Mouse (Mus musculus): ENCODE measurements around the gene Ewsr1.

Gene Ewsr1

GRCm38 (mm10) chr11:5057541-5057855 lies 41.6 kb downstream of the Ewsr1 start:
- no peak for DNase-seq

GRCm38 (mm10) chr11:5057064-5057463 lies 42.0 kb downstream of the Ewsr1 start:
- DNase-seq: no peak

- no peak for DNase-seq
Observed at GRCm38 (mm10) chr11:5055945-5056938, 42.8 kb downstream of the Ewsr1 start.

- no peak for DNase-seq
Observed at GRCm38 (mm10) chr11:5054874-5055273, 44.2 kb downstream of the Ewsr1 start.

GRCm38 (mm10) chr11:5054151-5054550 lies 44.9 kb downstream of the Ewsr1 start:
- no peak for DNase-seq

- no peak for DNase-seq
Observed at GRCm38 (mm10) chr11:5052200-5052854, 46.7 kb downstream of the Ewsr1 start.

- no peak for DNase-seq
Observed at GRCm38 (mm10) chr11:5051629-5052028, 47.4 kb downstream of the Ewsr1 start.

GRCm38 (mm10) chr11:5046321-5046926 lies 52.6 kb downstream of the Ewsr1 start:
- no peak for DNase-seq

GRCm38 (mm10) chr11:5042645-5043381 lies 56.3 kb downstream of the Ewsr1 start:
- peak; percentile 50 to 60 for DNase-seq

GRCm38 (mm10) chr11:5041144-5041780 lies 57.8 kb downstream of the Ewsr1 start:
- peak in 1 of 2 experiments; percentile 9 for DNase-seq

GRCm38 (mm10) chr11:5040585-5040984 lies 58.5 kb downstream of the Ewsr1 start:
- DNase-seq: no peak

- peak; percentile 82 to 89 for DNase-seq
Observed at GRCm38 (mm10) chr11:5037146-5037854, 61.8 kb downstream of the Ewsr1 start.

GRCm38 (mm10) chr11:5035421-5035820 lies 63.6 kb downstream of the Ewsr1 start:
- peak in 1 of 2 experiments; percentile 28 for DNase-seq

- DNase-seq: peak; percentile 74 to 77
Observed at GRCm38 (mm10) chr11:5033136-5033535, 65.9 kb downstream of the Ewsr1 start.

GRCm38 (mm10) chr11:5032706-5033105 lies 66.4 kb downstream of the Ewsr1 start:
- DNase-seq: no peak

GRCm38 (mm10) chr11:5028228-5028627 lies 70.8 kb downstream of the Ewsr1 start:
- DNase-seq: no peak

GRCm38 (mm10) chr11:5025108-5025507 lies 74.0 kb downstream of the Ewsr1 start:
- DNase-seq: no peak

Measured in cerebellum, adult 18-20 months (tissue).